Mouse (Mus musculus) brain, adult 2 months (tissue): ENCODE data around the gene Gm8947.

Experiments used
- DNase-seq: peaks from one replicate; pipeline ENCODE4 v3.0.0; 2011; ENCODE audit warnings: low read depth, low spot score

Gm8947 gene

DNA sequence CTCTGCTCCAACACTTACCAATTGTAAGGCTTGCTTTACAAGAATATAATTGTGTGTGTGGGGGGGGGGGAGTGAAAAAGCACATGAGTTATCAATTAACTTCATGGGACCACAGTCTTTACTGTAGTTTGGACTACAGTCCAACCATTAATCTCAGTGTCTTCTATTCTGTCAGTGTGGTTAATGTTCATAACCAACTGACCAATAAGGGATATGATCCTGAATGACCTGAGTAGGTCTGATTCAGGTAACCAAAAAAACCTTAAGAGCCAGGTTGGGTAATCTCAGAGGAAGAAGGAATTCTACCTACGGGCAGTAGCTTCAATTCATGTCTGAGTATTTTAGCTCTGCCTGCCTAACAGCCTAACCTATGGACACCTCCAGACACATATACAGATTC lies 32.4 kb downstream of the Gm8947 start:
- DNase-seq, result no peak

DNA sequence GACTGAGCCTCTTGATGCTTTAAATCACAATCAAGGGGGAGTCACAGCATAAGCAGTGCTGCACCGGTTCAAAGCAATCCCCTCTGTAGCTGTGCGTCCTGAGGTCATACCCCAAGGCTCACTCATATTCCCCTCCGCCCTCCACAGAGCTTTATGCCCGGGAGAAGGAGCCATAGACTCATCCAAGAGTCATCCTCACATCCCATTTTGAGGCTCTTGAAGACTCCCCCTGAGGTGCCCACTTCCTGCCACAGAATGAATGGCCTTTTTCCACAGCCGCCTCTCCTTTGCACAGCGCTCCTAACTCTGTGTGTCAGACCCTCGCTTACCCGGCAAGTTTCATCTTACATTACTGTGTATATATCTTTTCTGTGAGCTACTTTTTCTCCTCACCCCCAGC lies 35.3 kb downstream of the Gm8947 start:
- DNase-seq, result no peak

DNA sequence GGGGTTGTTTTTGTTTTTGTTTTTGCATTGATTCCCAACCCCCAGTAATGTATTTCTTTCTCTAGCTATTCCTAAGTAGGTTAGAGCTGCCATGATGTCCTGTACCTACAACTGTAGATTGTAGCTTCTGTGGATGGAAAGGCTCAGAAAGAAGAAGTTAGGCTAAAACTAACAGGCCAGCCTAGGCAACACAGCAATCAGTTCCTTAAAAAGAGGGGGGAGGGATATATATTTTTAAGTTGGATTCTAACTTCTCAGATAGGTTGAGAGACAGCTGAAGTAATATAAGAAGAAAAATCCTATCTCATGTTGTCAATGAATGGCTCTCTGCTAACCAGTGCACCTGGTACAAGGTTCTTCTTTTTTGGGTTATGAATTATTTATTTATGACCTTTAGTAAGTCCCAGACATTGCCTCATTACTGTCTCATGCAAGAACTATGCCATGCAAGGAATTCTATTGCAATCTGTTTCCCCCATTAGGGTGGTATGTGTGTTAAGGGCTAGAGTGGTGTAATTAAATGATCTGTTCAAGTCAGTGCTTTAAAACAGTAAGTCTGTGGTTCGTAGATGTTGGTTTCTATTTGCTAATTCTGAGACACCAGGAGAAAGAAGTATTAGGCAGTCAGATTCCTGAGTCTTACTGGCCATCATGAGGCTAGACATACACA lies 36.3 kb downstream of the Gm8947 start:
- DNase-seq, result no peak

DNA sequence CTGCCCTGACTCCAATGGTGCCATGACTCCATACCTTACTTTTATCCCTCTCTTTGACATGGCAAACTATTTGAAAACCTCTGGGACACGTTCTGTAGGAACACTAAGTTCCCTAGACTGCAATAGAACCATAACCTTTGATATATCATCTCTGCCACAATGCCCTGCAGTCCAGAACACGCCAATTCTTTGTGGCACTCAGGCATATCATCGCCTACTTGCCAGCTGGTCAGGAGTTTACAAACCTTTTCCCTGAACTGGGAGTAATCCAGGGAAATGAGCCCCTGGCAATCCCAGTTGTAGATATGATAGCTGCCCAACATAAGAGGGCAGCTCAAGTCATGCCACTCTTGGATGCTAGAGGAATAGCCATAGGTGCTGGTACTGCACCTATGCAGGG lies 40.2 kb downstream of the Gm8947 start:
- no peak for DNase-seq

- no peak for DNase-seq
These were observed 41.6 kb downstream of the Gm8947 start for GRCm38 (mm10) chr1:151233756-151234155.

DNA sequence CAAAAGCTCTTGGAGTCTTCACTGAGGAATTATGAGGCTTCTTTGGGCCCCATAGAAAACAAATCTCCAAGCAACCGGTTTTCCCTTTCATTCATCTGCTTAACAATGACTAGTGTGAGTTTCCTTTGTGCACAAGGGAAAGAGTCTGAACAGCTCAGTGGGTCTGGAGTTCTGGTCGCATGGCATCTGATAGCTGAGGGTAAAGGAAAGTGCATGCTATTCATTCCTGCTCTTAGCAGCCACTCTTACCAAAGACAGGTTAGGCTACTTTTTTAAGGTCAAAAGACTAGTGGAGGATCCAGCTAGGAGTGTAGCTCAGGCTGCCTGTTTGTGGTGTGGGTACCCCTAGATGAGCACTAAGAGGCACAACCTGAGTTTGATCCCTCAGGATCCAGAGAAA lies 43.4 kb downstream of the Gm8947 start:
- no peak for DNase-seq

- peak; percentile 66 for DNase-seq
These were observed 44.2 kb downstream of the Gm8947 start for GRCm38 (mm10) chr1:151236141-151236930.

DNA sequence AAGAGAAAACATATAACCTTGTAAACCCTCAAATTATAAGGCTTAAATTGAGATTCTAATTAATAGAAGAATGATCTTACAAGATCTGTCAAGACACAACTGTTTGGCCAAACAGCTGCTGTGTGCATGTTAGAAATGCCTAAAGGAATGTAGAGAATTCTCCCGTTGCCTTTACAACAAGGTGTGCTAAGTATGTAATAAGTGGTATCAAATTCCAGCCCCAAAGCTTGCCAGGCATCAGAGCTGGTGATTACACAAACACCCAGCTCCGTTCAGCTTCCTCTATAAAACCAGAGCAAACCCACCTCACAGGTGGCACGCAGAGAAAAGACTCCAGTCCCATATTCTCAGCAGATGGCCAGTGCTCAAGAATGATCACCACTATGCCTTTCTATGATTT lies 45.6 kb downstream of the Gm8947 start:
- DNase-seq, result no peak

DNA sequence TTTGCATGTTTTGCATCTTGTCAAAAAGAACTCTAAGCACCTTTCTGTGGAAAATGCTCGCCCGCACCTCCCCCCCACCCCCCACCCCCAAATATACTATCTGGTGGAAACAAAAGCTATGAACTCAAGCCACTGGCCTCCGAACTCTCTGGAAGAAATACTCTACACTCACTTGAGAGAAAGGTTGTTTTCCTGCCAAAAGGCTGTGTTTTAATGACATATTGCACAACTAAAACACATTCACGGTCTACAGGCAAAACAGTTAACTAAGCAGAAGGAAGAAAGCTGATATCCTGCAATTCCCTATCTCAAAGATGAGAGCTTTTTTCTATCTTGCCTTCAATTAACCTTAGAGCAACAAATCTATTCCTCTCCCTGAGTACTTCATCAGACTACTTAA lies 51.2 kb downstream of the Gm8947 start:
- DNase-seq, result no peak
